Mouse (Mus musculus) urinary bladder, postnatal 25 days (tissue): Measurements from ENCODE around the gene Sap18.
"Not testable (repeated sequence)": the region's sequence is repeated elsewhere in the genome, so short reads cannot be mapped to it uniquely, and the experiment has no call there.

Experiments used
- DNase-seq: peaks from one replicate; pipeline ENCODE4 v3.0.0; 2022; ENCODE audit warnings: low spot score

Sap18 gene

GRCm38 (mm10) chr14:57825788-57826751 is 28.1 kb downstream of the Sap18 start, which contains the start of the genes Ska3 and Mrpl57:
Gene Ska3 (minus strand): TSS chr14:57826185.
Gene Mrpl57 (plus strand): TSS chr14:57826234.
- DNase-seq: peak; percentile 95

- no peak for DNase-seq
Measured at GRCm38 (mm10) chr14:57827284-57827683, 29.3 kb downstream of the Sap18 start.

- DNase-seq: no peak
Measured at GRCm38 (mm10) chr14:57833526-57833925, 35.5 kb downstream of the Sap18 start.

GRCm38 (mm10) chr14:57835157-57835556 is 37.2 kb downstream of the Sap18 start:
- DNase-seq: no peak

GRCm38 (mm10) chr14:57844535-57844934 is 46.6 kb downstream of the Sap18 start:
- DNase-seq: no peak

- DNase-seq: not testable (repeated sequence)
Measured at GRCm38 (mm10) chr14:57848061-57848460, 50.1 kb downstream of the Sap18 start.

- no peak for DNase-seq
Measured at GRCm38 (mm10) chr14:57848646-57849045, 50.7 kb downstream of the Sap18 start.

- DNase-seq: no peak
Measured at GRCm38 (mm10) chr14:57850330-57850729, 52.4 kb downstream of the Sap18 start.

GRCm38 (mm10) chr14:57852961-57853360 is 55.0 kb downstream of the Sap18 start:
- no peak for DNase-seq

- not testable (repeated sequence) for DNase-seq
Measured at GRCm38 (mm10) chr14:57856037-57856436, 58.1 kb downstream of the Sap18 start.
